Mouse (Mus musculus) cerebellum, adult 8-10 months (tissue): ENCODE data around the gene Pga5.

Source experiments
- DNase-seq: peaks from one replicate; pipeline ENCODE4 v3.0.0; 2022

Pga5 gene

GRCm38 (mm10) chr19:10701013-10701726 is 23.3 kb upstream of the Pga5 start:
- DNase-seq = peak; percentile 58

GRCm38 (mm10) chr19:10699851-10700250 is 22.0 kb upstream of the Pga5 start:
- no peak for DNase-seq

GRCm38 (mm10) chr19:10698131-10698991 is 20.5 kb upstream of the Pga5 start:
- DNase-seq = no peak

- no peak for DNase-seq
Observed at GRCm38 (mm10) chr19:10695801-10696200, 17.9 kb upstream of the Pga5 start.

- no peak for DNase-seq
Observed at GRCm38 (mm10) chr19:10693926-10694682, 16.2 kb upstream of the Pga5 start.

- DNase-seq = no peak
Observed at GRCm38 (mm10) chr19:10692361-10692760, 14.5 kb upstream of the Pga5 start.

GRCm38 (mm10) chr19:10691660-10692059 is 13.8 kb upstream of the Pga5 start:
- DNase-seq = no peak

- no peak for DNase-seq
Observed at GRCm38 (mm10) chr19:10691121-10691520, 13.2 kb upstream of the Pga5 start.

- no peak for DNase-seq
Observed at GRCm38 (mm10) chr19:10690336-10690735, 12.5 kb upstream of the Pga5 start.

GRCm38 (mm10) chr19:10689470-10690166 is 11.7 kb upstream of the Pga5 start:
- no peak for DNase-seq

- peak; percentile 97 for DNase-seq
Observed at GRCm38 (mm10) chr19:10688537-10689352, 10.9 kb upstream of the Pga5 start, which contains the start of gene Vps37c. Vps37c (plus strand) TSS chr19:10688735.

GRCm38 (mm10) chr19:10685727-10686126 is 7.9 kb upstream of the Pga5 start:
- no peak for DNase-seq

- no peak for DNase-seq
Observed at GRCm38 (mm10) chr19:10685081-10685480, 7.2 kb upstream of the Pga5 start.

GRCm38 (mm10) chr19:10681571-10681970 is 3.7 kb upstream of the Pga5 start:
- no peak for DNase-seq

GRCm38 (mm10) chr19:10678772-10679067 is 849 bp upstream of the Pga5 start:
- DNase-seq = no peak

- no peak for DNase-seq
Observed at GRCm38 (mm10) chr19:10676656-10677055, 1.2 kb downstream of the Pga5 start.

- no peak for DNase-seq
Observed at GRCm38 (mm10) chr19:10673275-10673674, 4.6 kb downstream of the Pga5 start.

- no peak for DNase-seq
Observed at GRCm38 (mm10) chr19:10671854-10672417, 5.9 kb downstream of the Pga5 start.

- DNase-seq = no peak
Observed at GRCm38 (mm10) chr19:10671319-10671718, 6.6 kb downstream of the Pga5 start.

GRCm38 (mm10) chr19:10665499-10665898 is 12.4 kb downstream of the Pga5 start:
- peak; percentile 67 for DNase-seq

GRCm38 (mm10) chr19:10665093-10665492 is 12.8 kb downstream of the Pga5 start:
- DNase-seq = no peak

- no peak for DNase-seq
Observed at GRCm38 (mm10) chr19:10662665-10663064, 15.2 kb downstream of the Pga5 start.
